Comparison of ENCODE assay signal across 8 mouse cellular contexts in the genomic region with DNA sequence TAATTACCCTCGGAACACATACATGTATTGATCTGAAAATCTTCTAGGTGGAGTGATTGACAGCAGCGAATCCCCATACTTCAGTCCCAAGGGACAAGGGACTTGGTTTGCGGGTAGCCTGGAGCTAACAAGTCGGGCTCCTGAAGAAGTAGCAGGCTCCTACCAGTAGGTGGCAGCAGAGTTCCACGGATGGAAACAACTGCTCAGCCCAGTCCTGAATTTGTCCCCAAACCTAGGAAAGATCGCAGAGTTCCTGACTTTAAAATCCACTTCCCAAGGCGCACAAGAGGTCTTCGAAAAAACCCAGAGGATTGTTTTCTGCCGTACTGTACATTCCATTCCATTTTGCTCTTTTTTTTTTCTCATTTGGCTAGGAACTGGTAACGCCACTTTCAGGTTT.
DNase-seq lines count a peak whose midpoint lies in the region; ATAC-seq and TF ChIP-seq lines count a peak whose summit lies in the region.

No protein-coding gene starts in this region.

- ATAC-seq in heart, embryonic 13.5 days (ENCODE audit: extremely low read depth, insufficient number of reproducible peaks, low FRiP score, low TSS enrichment) = no peak
- 0 out of 2 replicates have a peak, but pooled peaks have one; percentile 29 for ATAC-seq in kidney, postnatal 0 days (replicated peaks; ENCODE audit: low FRiP score, low read depth)

- no peaks in the 10 kb centered on the region for H3K79me2 ChIP-seq in C2C12 (ENCODE audit: control insufficient read depth, insufficient read depth)
- H3K79me2 ChIP-seq in liver, adult 2 months (ENCODE audit: control insufficient read depth, insufficient read depth, low read length) = no peaks in the 10 kb centered on the region

- no peaks in the 10 kb centered on the region for H3K9me3 ChIP-seq in heart, embryonic 13.5 days
- H3K9me3 ChIP-seq in kidney, postnatal 0 days (replicated peaks; ENCODE audit: low read length) = no peaks in the 10 kb centered on the region

- peak; percentile 95 for DNase-seq in brain, embryonic 14.5 days (ENCODE audit: low read depth)
- peak; percentile 5 for DNase-seq in fat pad, adult 2 months (ENCODE audit: extremely low read depth, low read depth, low spot score)
- peak; percentile 93 for DNase-seq in kidney, postnatal 0 days (ENCODE audit: low spot score)
- DNase-seq in liver, adult 2 months (ENCODE audit: extremely low read depth, low read depth, low spot score) = peak; percentile 63
- peak; percentile 72 for DNase-seq in naive thymus-derived CD4-positive, alpha-beta T cell, adult 2 months (ENCODE audit: low read depth)
- peak; percentile 69 for DNase-seq in splenic B cell, adult 2 months (ENCODE audit: low read depth, low spot score)

- no peaks in the 10 kb centered on the region for H3K79me3 ChIP-seq in C2C12 (ENCODE audit: low read depth)

- peaks cover 3% of the 10 kb centered on the region for H3K27me3 ChIP-seq in C2C12 (ENCODE audit: control insufficient read depth, insufficient read depth, insufficient read length)
- H3K27me3 ChIP-seq in heart, embryonic 13.5 days (replicated peaks) = peaks cover 23% of the 10 kb centered on the region
- no peaks in the 10 kb centered on the region for H3K27me3 ChIP-seq in kidney, postnatal 0 days (ENCODE audit: insufficient read depth, low read length)
- H3K27me3 ChIP-seq in liver, adult 2 months (ENCODE audit: control insufficient read depth, insufficient read depth, low read length) = no peaks in the 10 kb centered on the region
- no peaks in the 10 kb centered on the region for H3K27me3 ChIP-seq in splenic B cell, adult 2 months (ENCODE audit: control insufficient read depth, insufficient read depth, low read length, poor library complexity, severe bottlenecking)

- H3K36me3 ChIP-seq in C2C12 (ENCODE audit: control insufficient read depth, insufficient read depth) = no peaks in the 10 kb centered on the region
- no peaks in the 10 kb centered on the region for H3K36me3 ChIP-seq in heart, embryonic 13.5 days
- H3K36me3 ChIP-seq in kidney, postnatal 0 days (ENCODE audit: insufficient read depth, low read length) = no peaks in the 10 kb centered on the region
- H3K36me3 ChIP-seq in liver, adult 2 months (ENCODE audit: control insufficient read depth, insufficient read depth, low read length) = no peaks in the 10 kb centered on the region
- H3K36me3 ChIP-seq in splenic B cell, adult 2 months (ENCODE audit: control insufficient read depth, insufficient read depth, low read length, poor library complexity, severe bottlenecking) = no peaks in the 10 kb centered on the region

- peak overlapping the region; percentile 68 for H3K4me2 ChIP-seq in heart, embryonic 13.5 days
- peak overlapping the region; percentile 52 for H3K4me2 ChIP-seq in kidney, postnatal 0 days (ENCODE audit: low read length)

- peak; percentile 68 for TF ChIP-seq CTCF in C2C12 (IDR thresholded peaks at IDR 0.05; ENCODE audit: control insufficient read depth, insufficient read depth, insufficient read length)
- peak; percentile 98 for TF ChIP-seq CTCF in brain, embryonic 14.5 days (IDR thresholded peaks at IDR 0.05; ENCODE audit: borderline replicate concordance, extremely low read depth, insufficient read depth, insufficient read length)
- TF ChIP-seq CTCF in kidney, postnatal 0 days (IDR thresholded peaks at IDR 0.05; ENCODE audit: low read depth) = peak; percentile 95
- peak; percentile 91 for TF ChIP-seq CTCF in liver, adult 2 months (IDR thresholded peaks at IDR 0.05; ENCODE audit: low read depth, low read length)

- WGBS in heart, embryonic 13.5 days = 15% methylated on average over 10 of the region's 10 CpGs
- 5% methylated on average over 10 of the region's 10 CpGs for WGBS in kidney, postnatal 0 days
- 9% methylated on average over 10 of the region's 10 CpGs for WGBS in liver, adult 2 months

- peak overlapping the region; percentile 56; the same call in 1 of the 2 replicates for H3K9ac ChIP-seq in heart, embryonic 13.5 days
- H3K9ac ChIP-seq in kidney, postnatal 0 days (ENCODE audit: low read depth, low read length) = no peak overlapping the region
- no peak overlapping the region for H3K9ac ChIP-seq in liver, adult 2 months (ENCODE audit: low read depth, low read length)

- H3K4me3 ChIP-seq in C2C12 (ENCODE audit: insufficient read depth, poor library complexity, severe bottlenecking) = no peak overlapping the region
- H3K4me3 ChIP-seq in heart, embryonic 13.5 days = peak overlapping the region; percentile 39
- H3K4me3 ChIP-seq in kidney, postnatal 0 days (replicated peaks; ENCODE audit: low read depth, low read length) = peak overlapping the region; percentile 30; the same call in 1 of the 2 replicates
- H3K4me3 ChIP-seq in liver, adult 2 months (ENCODE audit: insufficient read depth, low read depth, low read length) = no peak overlapping the region

- H3K4me1 ChIP-seq in heart, embryonic 13.5 days = no peaks in the 10 kb centered on the region
- H3K4me1 ChIP-seq in kidney, postnatal 0 days (replicated peaks; ENCODE audit: insufficient read depth, low read length) = no peaks in the 10 kb centered on the region
- no peaks in the 10 kb centered on the region for H3K4me1 ChIP-seq in liver, adult 2 months (ENCODE audit: control insufficient read depth, insufficient read depth, low read length)

- H3ac ChIP-seq in C2C12 (ENCODE audit: control insufficient read depth, insufficient read length, low read depth) = no peak overlapping the region

- H3K27ac ChIP-seq in heart, embryonic 13.5 days (replicated peaks) = no peak overlapping the region
- H3K27ac ChIP-seq in kidney, postnatal 0 days = no peak overlapping the region
- no peak overlapping the region for H3K27ac ChIP-seq in liver, adult 2 months (replicated peaks; ENCODE audit: insufficient read depth, low read depth, low read length)

- TF ChIP-seq POLR2A in brain, embryonic 14.5 days (IDR thresholded peaks at IDR 0.05; ENCODE audit: borderline replicate concordance, extremely low read depth, insufficient read depth, insufficient read length, poor library complexity, severe bottlenecking) = no peak
- no peak for TF ChIP-seq POLR2A in liver, adult 2 months (IDR thresholded peaks at IDR 0.05; ENCODE audit: extremely low read depth, insufficient read depth, low read length)

TF ChIP-seq in C2C12, 6 proteins besides CTCF, POLR2A, EP300 and RAD21:
- TF ChIP-seq MYOG (IDR thresholded peaks at IDR 0.05; ENCODE audit: control insufficient read depth, extremely low read depth, insufficient read length) (no peak), MYOD1 (IDR thresholded peaks at IDR 0.05; ENCODE audit: control insufficient read depth, insufficient read length, low read depth) (no peak), MAX (IDR thresholded peaks at IDR 0.05) (no peak), FOSL1 (IDR thresholded peaks at IDR 0.05; ENCODE audit: insufficient read depth, low read length, poor library complexity, severe bottlenecking) (no peak), CEBPB (IDR thresholded peaks at IDR 0.05; ENCODE audit: low read depth) (no peak), USF1 (IDR thresholded peaks at IDR 0.05; ENCODE audit: low read depth) (no peak)

Comparison
In these comparisons a context has a peak if more than half of its experiments do, and no peak if none do; other contexts are left out.
1. H3K4me3 ChIP-seq: peak in heart, embryonic 13.5 days (single experiment) and kidney, postnatal 0 days (single experiment); none in C2C12 (single experiment) and liver, adult 2 months (single experiment).
2. DNase-seq: peak in every context shown above with its lines; median percentile 95 in brain, embryonic 14.5 days; 93 in kidney, postnatal 0 days; 72 in naive thymus-derived CD4-positive, alpha-beta T cell, adult 2 months; 69 in splenic B cell, adult 2 months; 63 in liver, adult 2 months; 5 in fat pad, adult 2 months.
3. Peak in every context shown above with its lines, with median percentiles within 50 percentile points of each other: CTCF ChIP-seq.